Mouse (Mus musculus) granulocyte monocyte progenitor cell, adult 5-6 weeks (primary cell): Measurements from ENCODE around the gene Dnajb2. TPM values are rescaled to one million over a fixed set of nuclear protein-coding genes. Genes with fewer than 3 reads are reported as not detected.

ENCODE experiments used
- ATAC-seq: replicated peaks from 2 replicates; pipeline ENCODE4 v1.8.0; 2016; ENCODE audit warnings: mild to moderate bottlenecking, moderate TSS enrichment, inconsistent platforms; ENCODE audit not compliant: poor library complexity, severe bottlenecking
- total RNA-seq, 2 experiments: library from RNA; stranded (forward) in 1 of 2; stranded (reverse) in 1 of 2; fragments of 200-712, 200-1000 nt in 1 of 2; fragments of >200 nt in 1 of 2; fragmentation: Nextera tagmentation in 1 of 2; gene quantifications; 2 replicates each; pipeline ENCODE4 v1.2.3; 2014 to 2017

Dnajb2 gene
- total RNA-seq, 2 experiments from 2014 or later: 1.6 to 4.1 TPM

GRCm38 (mm10) chr1:75290582-75290981 lies 54.4 kb downstream of the Dnajb2 start:
- ATAC-seq: no peak

- no peak for ATAC-seq
These were observed 55.1 kb downstream of the Dnajb2 start for GRCm38 (mm10) chr1:75291321-75291720.

- ATAC-seq: no peak
These were observed 56.5 kb downstream of the Dnajb2 start for GRCm38 (mm10) chr1:75292476-75293330.

- no peak for ATAC-seq
These were observed 57.1 kb downstream of the Dnajb2 start for GRCm38 (mm10) chr1:75293331-75293701.

GRCm38 (mm10) chr1:75294294-75294693 lies 58.1 kb downstream of the Dnajb2 start:
- no peak for ATAC-seq

Other genes with a start within 250 kb of the Dnajb2 start
- 5.2 and 10.1 TPM in 2 replicates for gene Nhej1, start 111.2 kb upstream of the Dnajb2 start, total RNA-seq (2014; fragmentation: Nextera tagmentation)
- gene Nhej1, start 111.2 kb upstream of the Dnajb2 start, total RNA-seq (2017): 5.6 and 13.4 TPM in 2 replicates
- gene Slc23a3, start 102.5 kb upstream of the Dnajb2 start, total RNA-seq (2014; fragmentation: Nextera tagmentation): 1.4 TPM in 1 of 2 replicates, not detected in the other
- not detected in 2 replicates for gene Slc23a3, start 102.5 kb upstream of the Dnajb2 start, total RNA-seq (2017)
- 31.3 and 33.9 TPM in 2 replicates for gene Cnppd1, start 93.7 kb upstream of the Dnajb2 start, total RNA-seq (2014; fragmentation: Nextera tagmentation)
- gene Cnppd1, start 93.7 kb upstream of the Dnajb2 start, total RNA-seq (2017): 33.0 and 36.4 TPM in 2 replicates
- 38.3 and 68.0 TPM in 2 replicates for gene Retreg2, start 93.6 kb upstream of the Dnajb2 start, total RNA-seq (2014; fragmentation: Nextera tagmentation)
- gene Retreg2, start 93.6 kb upstream of the Dnajb2 start, total RNA-seq (2017): 35.5 and 52.0 TPM in 2 replicates
- gene Zfand2b, start 67.8 kb upstream of the Dnajb2 start, total RNA-seq (2014; fragmentation: Nextera tagmentation): 18.4 and 19.0 TPM in 2 replicates
- gene Zfand2b, start 67.8 kb upstream of the Dnajb2 start, total RNA-seq (2017): 9.5 and 18.2 TPM in 2 replicates
- 8.9 and 10.1 TPM in 2 replicates for gene Abcb6, start 56.0 kb upstream of the Dnajb2 start, total RNA-seq (2014; fragmentation: Nextera tagmentation)
- 7.5 and 8.4 TPM in 2 replicates for gene Abcb6, start 56.0 kb upstream of the Dnajb2 start, total RNA-seq (2017)
- 11.3 and 11.6 TPM in 2 replicates for gene Ankzf1, start 44.3 kb upstream of the Dnajb2 start, total RNA-seq (2014; fragmentation: Nextera tagmentation)
- gene Ankzf1, start 44.3 kb upstream of the Dnajb2 start, total RNA-seq (2017): 20.0 and 20.9 TPM in 2 replicates
- 21.5 and 25.7 TPM in 2 replicates for gene Atg9a, start 44.2 kb upstream of the Dnajb2 start, total RNA-seq (2014; fragmentation: Nextera tagmentation)
- gene Atg9a, start 44.2 kb upstream of the Dnajb2 start, total RNA-seq (2017): 5.1 and 13.4 TPM in 2 replicates
- 37.1 and 57.6 TPM in 2 replicates for gene Glb1l, start 25.6 kb upstream of the Dnajb2 start, total RNA-seq (2014; fragmentation: Nextera tagmentation)
- 13.0 and 15.0 TPM in 2 replicates for gene Glb1l, start 25.6 kb upstream of the Dnajb2 start, total RNA-seq (2017)
- 212 and 224 TPM in 2 replicates for gene Stk16, start 25.6 kb upstream of the Dnajb2 start, total RNA-seq (2014; fragmentation: Nextera tagmentation)
- 152 and 160 TPM in 2 replicates for gene Stk16, start 25.6 kb upstream of the Dnajb2 start, total RNA-seq (2017)
- 541 and 690 TPM in 2 replicates for gene Tuba4a, start 16.5 kb upstream of the Dnajb2 start, total RNA-seq (2014; fragmentation: Nextera tagmentation)
- gene Tuba4a, start 16.5 kb upstream of the Dnajb2 start, total RNA-seq (2017): 491 and 534 TPM in 2 replicates
- not detected in 2 replicates for gene A630095N17Rik, start 4.3 kb upstream of the Dnajb2 start, total RNA-seq (2014; fragmentation: Nextera tagmentation)
- gene A630095N17Rik, start 4.3 kb upstream of the Dnajb2 start, total RNA-seq (2017): 2.7 TPM in 1 of 2 replicates, not detected in the other
- not detected in 2 replicates for gene Ptprn, start 28.1 kb downstream of the Dnajb2 start, total RNA-seq (2014; fragmentation: Nextera tagmentation)
- not detected in 2 replicates for gene Ptprn, start 28.1 kb downstream of the Dnajb2 start, total RNA-seq (2017)
- not detected in 2 replicates for gene Resp18, start 42.0 kb downstream of the Dnajb2 start, total RNA-seq (2014; fragmentation: Nextera tagmentation)
- not detected in 2 replicates for gene Resp18, start 42.0 kb downstream of the Dnajb2 start, total RNA-seq (2017)
- gene Dnpep, start 81.6 kb downstream of the Dnajb2 start, total RNA-seq (2014; fragmentation: Nextera tagmentation): 35.6 and 44.7 TPM in 2 replicates
- 26.6 and 47.7 TPM in 2 replicates for gene Dnpep, start 81.6 kb downstream of the Dnajb2 start, total RNA-seq (2017)
- gene Des, start 123.9 kb downstream of the Dnajb2 start, total RNA-seq (2014; fragmentation: Nextera tagmentation): not detected in 2 replicates
- not detected in 2 replicates for gene Des, start 123.9 kb downstream of the Dnajb2 start, total RNA-seq (2017)
- not detected in 2 replicates for gene Speg, start 138.9 kb downstream of the Dnajb2 start, total RNA-seq (2014; fragmentation: Nextera tagmentation)
- 0.05 TPM in 1 of 2 replicates, not detected in the other for gene Speg, start 138.9 kb downstream of the Dnajb2 start, total RNA-seq (2017)
- gene Gmppa, start 199.5 kb downstream of the Dnajb2 start, total RNA-seq (2014; fragmentation: Nextera tagmentation): 118 and 133 TPM in 2 replicates
- 85.1 and 88.3 TPM in 2 replicates for gene Gmppa, start 199.5 kb downstream of the Dnajb2 start, total RNA-seq (2017)
- not detected in 2 replicates for gene Asic4, start 214.0 kb downstream of the Dnajb2 start, total RNA-seq (2014; fragmentation: Nextera tagmentation)
- not detected in 2 replicates for gene Asic4, start 214.0 kb downstream of the Dnajb2 start, total RNA-seq (2017)
- 2.5 TPM in 1 of 2 replicates, not detected in the other for gene Chpf, start 242.9 kb downstream of the Dnajb2 start, total RNA-seq (2014; fragmentation: Nextera tagmentation)
- gene Chpf, start 242.9 kb downstream of the Dnajb2 start, total RNA-seq (2017): 0.62 and 1.0 TPM in 2 replicates
- not detected in 2 replicates for gene Tmem198, start 243.1 kb downstream of the Dnajb2 start, total RNA-seq (2014; fragmentation: Nextera tagmentation)
- gene Tmem198, start 243.1 kb downstream of the Dnajb2 start, total RNA-seq (2017): not detected in 2 replicates